Mouse (Mus musculus) bone marrow, adult 2 months (tissue): ENCODE results near the gene Hist3h2a. TPM values are rescaled to one million over a fixed set of nuclear protein-coding genes. Genes with fewer than 3 reads are reported as not detected.
A peak's percentile ranks its signal among the peaks of the same experiment; 100 is the strongest.

Experiments used
- H3K27ac ChIP-seq: fragments of 200-500 bp; 2 replicates; pipeline ENCODE4 v1.5.1; 2012; ENCODE audit warnings: low read depth, mild to moderate bottlenecking, control low read depth, inconsistent platforms, low read length; ENCODE audit not compliant: control insufficient read depth, poor library complexity, insufficient read depth
- H3K4me1 ChIP-seq: fragments of 200-500 bp; 2 replicates; pipeline ENCODE4 v1.6.1; 2011; ENCODE audit warnings: low read length; ENCODE audit not compliant: control insufficient read depth, insufficient read depth
- H3K4me3 ChIP-seq: fragments of 200-500 bp; replicated peaks from 2 replicates; pipeline ENCODE3; 2011; ENCODE audit warnings: mild to moderate bottlenecking, low read depth, low read length, control low read depth; ENCODE audit not compliant: control insufficient read depth
- CTCF ChIP-seq: fragments of 200-500 bp; IDR thresholded peaks from 2 replicates; pipeline ENCODE4 v1.5.1; 2011; ENCODE audit warnings: low read length, control low read depth; ENCODE audit not compliant: control insufficient read depth, insufficient read depth
- POLR2A ChIP-seq: fragments of 200-500 bp; IDR thresholded peaks from 2 replicates; pipeline ENCODE4 v1.6.1; 2011; ENCODE audit warnings: low read depth, mild to moderate bottlenecking, control low read depth, low read length, borderline replicate concordance; ENCODE audit not compliant: control insufficient read depth
- WGBS: fragments of 180-500 bp; shearing (Covaris S2); methylation state at CpG from one replicate; pipeline ENCODE4 v1.1.7; 2018; 5-methylcytosine and 5-hydroxymethylcytosine counted together
- polyA plus RNA-seq: library from polyadenylated mRNA; stranded (reverse); fragments of >200 nt; gene quantifications from 2 replicates; pipeline ENCODE4 v1.2.4, GENCODE M21; 2011; ENCODE audit warnings: low replicate concordance; ENCODE audit not compliant: missing spikeins, insufficient read depth, insufficient read length

Hist3h2a gene
- polyA plus RNA-seq, 1 experiment: 25.6 TPM

DNA sequence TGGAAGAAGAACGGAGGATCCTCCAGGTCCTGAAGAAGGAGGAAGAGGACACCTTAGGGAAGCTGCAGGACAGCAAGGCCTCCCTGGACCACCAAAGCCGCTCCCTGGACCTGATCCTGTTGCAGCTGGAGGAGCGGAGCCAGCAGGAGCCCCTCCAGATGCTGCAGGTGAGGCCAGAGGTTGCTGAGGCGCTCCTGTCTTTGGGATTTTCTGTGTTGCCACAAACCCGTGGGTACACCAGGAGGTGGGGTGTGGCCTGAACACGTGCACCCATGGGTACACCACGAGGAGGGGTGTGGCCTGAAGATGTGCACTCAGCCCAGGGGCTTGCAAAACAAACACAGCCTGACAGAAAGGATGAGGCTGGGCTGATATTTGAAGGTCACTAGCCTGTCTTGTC lies 14.1 kb downstream of the Hist3h2a start:
- 56% methylated on average over 7 of the region's 7 CpGs for WGBS
- H3K4me3 ChIP-seq: no peak overlapping the region
- H3K4me1 ChIP-seq: no peaks in the 10 kb centered on the region; the same call in 1 of the 2 replicates
- TF ChIP-seq CTCF (no peak), POLR2A (no peak)
- H3K27ac ChIP-seq: no peak overlapping the region

DNA sequence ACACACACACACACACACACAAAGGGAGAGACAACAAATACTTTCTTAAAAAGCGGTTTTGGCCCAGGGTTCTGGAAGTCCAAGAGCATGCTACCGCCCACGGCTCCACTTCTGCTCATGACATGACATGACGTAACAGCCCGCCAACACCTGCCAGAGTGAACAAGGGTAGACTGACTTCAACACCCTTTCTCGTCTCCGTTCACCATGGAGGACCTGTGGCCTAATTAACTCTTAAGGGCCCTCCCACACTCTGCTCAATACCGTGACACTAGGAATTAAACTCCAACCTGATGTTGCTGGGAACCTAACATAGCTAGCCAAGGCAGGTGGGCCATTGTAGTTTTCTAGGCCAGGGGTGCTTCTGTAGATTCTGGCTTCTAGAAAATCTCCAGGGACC lies 14.5 kb downstream of the Hist3h2a start:
- 65% methylated on average over 8 of the region's 8 CpGs for WGBS
- H3K4me3 ChIP-seq: no peak overlapping the region
- H3K4me1 ChIP-seq: no peaks in the 10 kb centered on the region; the same call in 1 of the 2 replicates
- TF ChIP-seq POLR2A (no peak), CTCF (no peak)
- no peak overlapping the region for H3K27ac ChIP-seq

GRCm38 (mm10) chr11:58969659-58970058 lies 15.2 kb downstream of the Hist3h2a start:
- WGBS: 74% methylated on average over 6 of the region's 6 CpGs
- Histone ChIP-seq H3K4me3 (no peak overlapping the region), H3K4me1 (no peaks in the 10 kb centered on the region; the same call in 1 of the 2 replicates)

GRCm38 (mm10) chr11:58970831-58971530 lies 16.5 kb downstream of the Hist3h2a start:
- no peak for TF ChIP-seq POLR2A
- no peaks in the 10 kb centered on the region; the same call in 1 of the 2 replicates for H3K4me1 ChIP-seq
- WGBS: 90% methylated on average over 21 of the region's 21 CpGs

More at GRCm38 (mm10) chr11:58969659-58970058, 15.2 kb downstream of the Hist3h2a start:
- no peak overlapping the region for H3K27ac ChIP-seq
- TF ChIP-seq CTCF: no peak

GRCm38 (mm10) chr11:58971796-58972195 lies 17.3 kb downstream of the Hist3h2a start:
- TF ChIP-seq POLR2A (no peak), CTCF (no peak)
- no peak overlapping the region for H3K4me3 ChIP-seq
- 87% methylated on average over 3 of the region's 3 CpGs for WGBS
- no peak overlapping the region for H3K27ac ChIP-seq
- no peaks in the 10 kb centered on the region; the same call in 1 of the 2 replicates for H3K4me1 ChIP-seq

More at GRCm38 (mm10) chr11:58970831-58971530, 16.5 kb downstream of the Hist3h2a start:
- Histone ChIP-seq H3K4me3 (no peak overlapping the region), H3K27ac (no peak overlapping the region)

DNA sequence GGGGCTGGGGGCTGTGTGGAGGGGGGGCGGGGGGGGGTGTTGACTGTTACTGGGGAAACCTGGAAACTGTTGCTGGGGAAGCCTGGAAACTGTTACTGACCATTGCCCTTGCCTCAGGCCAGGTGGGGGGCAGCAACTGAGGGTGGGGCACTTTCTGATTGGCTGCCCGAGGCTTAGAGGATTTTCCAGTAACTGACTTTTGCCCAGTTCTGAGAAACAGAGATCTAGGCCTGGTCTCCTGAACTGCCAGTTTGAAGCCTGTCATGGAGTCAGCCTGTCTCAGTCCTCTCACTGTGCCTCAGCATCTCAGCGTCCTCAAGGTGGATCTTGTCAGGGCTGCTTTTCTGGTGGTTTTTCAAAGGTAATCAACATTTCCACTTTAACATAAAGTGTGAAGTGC lies 19.9 kb downstream of the Hist3h2a start:
- 85% methylated on average over 3 of the region's 3 CpGs for WGBS
- TF ChIP-seq POLR2A (no peak), CTCF (no peak)
- Histone ChIP-seq H3K4me3 (no peak overlapping the region), H3K4me1 (no peaks in the 10 kb centered on the region; the same call in 1 of the 2 replicates), H3K27ac (no peak overlapping the region)

DNA sequence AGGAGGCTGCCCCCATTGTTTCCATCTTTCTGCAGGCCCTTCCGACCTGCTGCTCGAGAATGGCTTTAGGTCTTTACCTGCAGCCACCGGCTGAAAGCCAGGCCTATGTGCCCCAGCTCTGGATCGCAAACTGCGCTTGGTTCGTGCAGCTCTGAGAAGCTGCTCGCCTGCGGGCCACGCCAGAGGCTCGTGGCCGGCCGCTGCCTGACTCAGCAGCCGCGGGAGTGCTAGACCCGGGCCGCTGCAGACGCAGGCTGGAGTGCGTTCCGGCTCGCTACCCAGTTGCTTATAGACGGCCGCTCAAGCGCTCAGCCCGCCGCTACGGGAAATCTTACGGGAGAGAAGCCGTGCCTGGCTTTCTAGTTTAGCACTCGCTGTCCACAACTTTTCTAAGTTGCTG lies 22.7 kb downstream of the Hist3h2a start:
- peaks cover 9% of the 10 kb centered on the region for H3K4me1 ChIP-seq
- peak; percentile 50; the same call in 1 of the 2 replicates for TF ChIP-seq POLR2A
- no peak for TF ChIP-seq CTCF
- under 1% methylated on average over 29 of the region's 29 CpGs for WGBS
- H3K4me3 ChIP-seq: peak overlapping the region; percentile 89
- H3K27ac ChIP-seq: peak overlapping the region; percentile 95

GRCm38 (mm10) chr11:58977607-58978026 lies 23.1 kb downstream of the Hist3h2a start:
- H3K4me1 ChIP-seq: peaks cover 11% of the 10 kb centered on the region
- under 1% methylated on average over 21 of the region's 21 CpGs for WGBS
- TF ChIP-seq POLR2A (no peak), CTCF (no peak)
- H3K27ac ChIP-seq: peak overlapping the region; percentile 95
- H3K4me3 ChIP-seq: peak overlapping the region; percentile 89

DNA sequence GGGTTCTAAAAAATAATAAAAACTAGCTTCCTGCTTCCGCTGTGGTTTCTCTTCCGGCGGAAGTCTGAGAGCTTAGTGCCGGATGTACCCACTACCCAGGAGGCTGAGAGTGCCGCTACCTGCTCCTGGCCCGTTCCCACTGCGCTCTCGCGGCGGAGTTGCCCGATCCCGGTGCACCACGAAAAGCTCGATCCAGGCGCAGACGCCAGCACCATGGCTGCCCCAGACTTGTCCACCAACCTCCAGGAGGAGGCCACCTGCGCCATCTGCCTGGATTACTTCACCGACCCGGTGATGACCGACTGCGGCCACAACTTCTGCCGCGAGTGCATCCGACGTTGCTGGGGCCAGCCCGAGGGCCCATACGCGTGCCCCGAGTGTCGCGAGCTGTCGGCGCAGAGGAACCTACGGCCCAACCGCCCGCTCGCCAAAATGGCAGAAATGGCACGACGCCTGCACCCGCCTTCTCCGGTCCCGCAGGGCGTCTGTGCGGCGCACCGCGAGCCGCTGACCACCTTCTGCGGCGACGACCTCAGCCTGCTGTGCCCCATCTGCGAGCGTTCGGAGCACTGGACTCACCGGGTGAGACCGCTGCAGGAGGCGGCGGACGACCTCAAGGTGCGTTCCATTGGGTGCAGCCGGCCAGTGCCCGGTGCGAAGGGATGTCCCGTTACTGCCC lies 23.7 kb downstream of the Hist3h2a start, which contains the start of gene Trim11:
TSS of gene Trim11 (plus strand) at position 67 of the 679 bp plus-strand sequence.
- Histone ChIP-seq H3K4me1 (peaks cover 11% of the 10 kb centered on the region), H3K27ac (peak within 1 kb of the TSS; percentile 95), H3K4me3 (peak within 1 kb of the TSS; percentile 89)
- TF ChIP-seq POLR2A (peak; percentile 84; the same call in 1 of the 2 replicates), CTCF (no peak)
- WGBS: under 1% methylated on average over 64 of the region's 64 CpGs
